Mouse (Mus musculus): ENCODE measurements at regions not wholly inside any gene's neighbourhood (a gene's known extent, or its start where the extent isn't known, plus 50 kb on each side); places are given as distances from the start of the nearest gene placed in this dataset.
A peak's percentile ranks its signal among the peaks of the same experiment; 100 is the strongest.

DNA sequence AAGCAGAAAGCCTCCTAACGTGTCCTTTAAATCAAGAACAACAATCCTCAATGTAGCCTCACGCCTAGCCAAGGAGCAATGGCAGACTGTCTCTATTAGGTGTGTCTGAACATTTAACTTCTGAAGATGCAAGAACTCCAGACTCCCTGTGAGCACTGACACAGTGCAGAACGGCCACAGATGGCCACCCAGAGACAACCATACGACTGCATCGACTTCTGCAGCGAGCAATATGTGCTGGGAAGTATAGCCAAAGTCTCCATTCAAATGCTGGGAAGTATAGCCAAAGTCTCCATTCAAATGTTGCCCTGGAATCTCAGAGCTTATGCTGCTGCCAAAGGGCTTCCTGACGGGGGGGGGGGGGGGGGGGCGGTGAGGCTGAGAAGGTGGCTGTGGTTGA is 463.5 kb downstream of the Efna5 start:
- no peak for DNase-seq (ENCODE audit: low spot score in 2 of 2)

DNA sequence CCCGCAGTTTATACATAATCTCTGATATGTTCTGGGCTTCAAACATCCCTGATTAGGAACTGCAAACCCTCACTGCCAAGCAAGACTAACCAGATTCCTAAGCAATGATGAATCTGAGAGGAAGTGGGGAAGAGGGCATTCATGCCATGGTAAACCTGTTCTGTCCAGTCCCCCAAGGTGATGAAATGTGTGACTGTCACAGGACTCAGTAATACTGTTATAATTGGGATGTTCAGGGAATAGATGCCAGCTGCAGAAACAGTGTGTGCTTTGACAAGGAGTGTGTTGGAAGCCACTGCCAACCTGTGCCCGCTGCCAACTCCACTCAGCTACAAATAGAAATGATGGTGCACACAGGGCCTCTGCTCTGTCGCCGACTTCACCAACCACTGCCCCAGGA is 466.0 kb downstream of the Efna5 start:
- DNase-seq (ENCODE audit: low spot score in 2 of 2), result peak; percentile 3 to 12

DNA sequence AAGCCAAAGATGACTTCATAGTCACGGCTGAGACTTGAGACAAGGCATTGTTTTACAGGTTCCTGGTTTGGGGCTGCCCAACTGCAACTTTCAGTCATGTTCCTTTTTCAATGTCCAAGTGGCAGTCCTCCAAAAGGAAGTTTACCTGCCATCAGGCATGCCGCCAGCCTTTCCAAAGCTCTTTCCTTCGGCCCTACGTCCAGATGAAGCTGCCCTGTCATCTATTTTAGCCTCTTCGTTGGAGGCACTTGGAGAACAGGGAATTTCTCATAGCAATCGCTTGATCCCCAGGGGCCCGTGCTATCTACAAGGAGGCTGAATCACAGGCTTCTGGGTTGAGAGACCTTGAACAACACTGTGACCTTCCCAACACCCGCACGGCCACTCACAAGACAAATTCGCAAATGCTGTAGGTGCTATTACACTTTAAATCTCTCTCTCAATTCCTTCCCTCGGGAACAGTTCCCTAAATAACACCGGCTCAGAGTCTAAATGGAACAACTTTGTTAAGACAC is 468.4 kb downstream of the Efna5 start:
- DNase-seq (ENCODE audit: low spot score in 2 of 2), result no peak

- DNase-seq (ENCODE audit: low spot score in 2 of 2), result no peak
Observed at GRCm38 (mm10) chr17:62403739-62404138, 477.4 kb downstream of the Efna5 start.

- no peak for DNase-seq (ENCODE audit: low spot score in 2 of 2)
Observed at GRCm38 (mm10) chr17:62393355-62394006, 487.6 kb downstream of the Efna5 start.

DNA sequence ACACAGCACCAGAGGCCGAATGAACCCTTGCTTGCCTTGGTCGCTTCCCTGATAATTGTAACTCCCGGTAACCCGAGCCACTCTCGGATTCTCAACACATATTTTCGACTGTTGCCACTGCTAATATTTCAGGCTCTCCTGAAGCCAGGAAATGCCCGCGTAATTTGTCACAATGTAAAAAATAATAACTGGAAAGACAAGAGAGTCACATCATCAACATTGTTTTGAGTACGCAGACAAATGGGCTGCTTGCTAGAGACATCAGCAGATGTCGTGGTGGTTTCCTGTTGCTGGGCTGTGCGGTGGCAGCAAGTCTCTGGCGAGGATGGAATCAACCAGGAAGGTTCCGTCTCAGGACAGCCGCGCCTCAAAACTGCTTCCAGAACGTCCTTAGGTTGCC is 497.1 kb downstream of the Efna5 start:
- DNase-seq (ENCODE audit: low spot score in 2 of 2), result no peak

GRCm38 (mm10) chr17:62378868-62379417 is 502.2 kb downstream of the Efna5 start:
- no peak for DNase-seq (ENCODE audit: low spot score in 2 of 2)

GRCm38 (mm10) chr17:62369100-62369499 is 512.0 kb downstream of the Efna5 start:
- DNase-seq (ENCODE audit: low spot score in 2 of 2), result no peak

DNA sequence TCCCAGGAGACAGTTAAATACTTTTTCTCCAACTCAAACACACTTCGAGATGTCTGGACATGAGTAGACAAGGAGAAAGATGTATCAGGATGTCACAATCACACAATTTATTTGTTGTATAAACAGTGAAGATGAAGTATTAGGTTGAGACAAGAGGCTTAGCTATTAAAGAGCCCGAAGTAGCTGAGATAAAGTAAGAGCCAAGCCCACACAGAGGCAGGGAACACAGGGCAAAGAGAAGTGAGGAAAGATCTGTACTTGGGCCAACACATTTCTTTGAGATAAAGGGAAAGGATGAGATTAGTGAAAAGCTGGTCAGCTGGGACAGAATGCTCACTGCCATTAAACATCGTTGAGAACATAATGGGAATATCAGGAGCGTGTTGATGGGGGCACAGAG is 513.2 kb downstream of the Efna5 start:
- no peak for DNase-seq (ENCODE audit: low spot score in 2 of 2)

GRCm38 (mm10) chr17:62358323-62358722 is 522.8 kb downstream of the Efna5 start:
- DNase-seq (ENCODE audit: low spot score in 2 of 2), result no peak

GRCm38 (mm10) chr17:62337890-62338557 is 543.1 kb downstream of the Efna5 start:
- no peak for DNase-seq (ENCODE audit: low spot score in 2 of 2)

- peak; percentile 3 to 27 for DNase-seq (ENCODE audit: low spot score in 2 of 2)
Observed at GRCm38 (mm10) chr17:62330226-62330625, 550.9 kb downstream of the Efna5 start.

DNA sequence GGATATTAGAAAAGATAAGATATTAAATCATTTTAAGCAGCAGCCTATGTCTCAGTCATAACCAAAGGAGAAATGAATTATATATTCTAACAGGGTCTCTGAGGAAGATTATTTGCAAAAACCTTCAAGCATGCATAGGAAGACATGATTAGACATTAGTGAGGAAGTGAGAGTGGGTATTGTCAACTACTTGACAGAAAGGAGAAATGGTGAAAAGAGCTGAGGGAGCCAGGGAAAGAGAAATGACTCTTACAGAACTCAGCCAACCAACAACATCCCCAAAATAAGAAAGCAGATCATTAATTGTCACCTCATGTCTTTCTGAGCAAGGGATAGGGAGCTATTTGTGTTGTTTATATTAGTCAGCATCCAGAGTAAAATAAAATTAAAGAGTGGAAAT is 554.3 kb downstream of the Efna5 start:
- no peak for DNase-seq (ENCODE audit: low spot score in 2 of 2)

- DNase-seq (ENCODE audit: low spot score in 2 of 2), result no peak
Observed at GRCm38 (mm10) chr17:62319033-62319432, 562.1 kb downstream of the Efna5 start.

- DNase-seq (ENCODE audit: low spot score in 2 of 2), result no peak
Observed at GRCm38 (mm10) chr17:62310059-62310458, 571.1 kb downstream of the Efna5 start.

DNA sequence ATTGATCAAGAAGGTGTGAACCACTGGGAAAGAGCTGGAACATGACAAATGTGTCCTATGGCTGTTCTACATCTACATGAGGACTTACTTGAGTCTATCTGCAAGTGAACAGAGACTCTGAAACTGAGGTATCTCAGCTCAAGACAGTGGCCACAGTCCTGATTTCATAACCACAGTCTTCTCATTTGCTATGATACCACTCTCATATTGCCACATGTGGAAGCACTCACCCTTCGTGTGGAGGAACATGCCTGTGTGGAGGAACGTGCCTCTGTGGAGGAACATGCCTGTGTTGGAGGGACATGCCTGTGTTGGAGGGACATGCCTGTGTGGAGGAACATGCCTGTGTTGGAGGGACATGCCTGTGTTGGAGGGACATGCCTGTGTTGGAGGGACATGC is 574.0 kb downstream of the Efna5 start:
- no peak for DNase-seq (ENCODE audit: low spot score in 2 of 2)

DNA sequence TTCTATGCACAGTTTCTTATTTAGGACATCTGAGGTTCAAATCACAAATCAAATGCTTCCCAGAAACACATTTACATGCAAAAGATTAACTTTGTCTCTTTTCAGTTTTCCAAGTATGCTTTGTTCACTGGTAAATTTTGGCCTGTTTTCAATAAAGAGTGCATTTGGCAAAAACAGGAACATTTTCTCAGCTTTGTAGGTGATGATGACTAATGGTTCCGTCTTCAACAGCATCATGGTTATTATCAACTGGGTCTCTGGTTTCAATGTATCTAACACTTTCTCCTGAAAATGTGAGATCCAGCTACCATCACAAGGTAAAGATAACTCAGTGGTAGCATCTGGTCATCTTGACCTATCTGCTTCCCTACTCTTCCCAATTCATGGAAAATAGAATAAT is 574.6 kb downstream of the Efna5 start:
- DNase-seq (ENCODE audit: low spot score in 2 of 2), result no peak

- no peak for DNase-seq (ENCODE audit: low spot score in 2 of 2)
Observed at GRCm38 (mm10) chr17:62305140-62305539, 576.0 kb downstream of the Efna5 start.

DNA sequence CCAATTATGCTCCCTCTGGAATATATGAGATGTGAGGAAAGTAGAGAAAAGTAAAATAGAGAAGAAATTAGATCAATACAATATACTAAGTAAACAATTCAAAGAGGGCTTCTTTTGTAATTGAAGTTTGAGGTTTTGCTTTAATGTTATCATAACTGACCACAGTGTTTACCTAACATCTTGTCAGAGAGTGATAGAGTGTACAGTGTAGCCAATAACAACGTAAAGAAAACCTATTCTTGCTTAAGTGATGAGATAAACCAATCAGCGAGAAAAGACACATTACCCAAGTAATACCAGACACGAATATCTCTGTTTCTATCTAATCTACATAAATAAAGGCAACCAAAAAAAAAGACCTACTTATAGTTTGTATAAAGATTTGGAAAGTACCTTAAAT is 577.0 kb downstream of the Efna5 start:
- DNase-seq (ENCODE audit: low spot score in 2 of 2), result no peak

- DNase-seq (ENCODE audit: low spot score in 2 of 2), result peak; percentile 11 to 20
Observed at GRCm38 (mm10) chr17:62299875-62300274, 581.2 kb downstream of the Efna5 start.

DNA sequence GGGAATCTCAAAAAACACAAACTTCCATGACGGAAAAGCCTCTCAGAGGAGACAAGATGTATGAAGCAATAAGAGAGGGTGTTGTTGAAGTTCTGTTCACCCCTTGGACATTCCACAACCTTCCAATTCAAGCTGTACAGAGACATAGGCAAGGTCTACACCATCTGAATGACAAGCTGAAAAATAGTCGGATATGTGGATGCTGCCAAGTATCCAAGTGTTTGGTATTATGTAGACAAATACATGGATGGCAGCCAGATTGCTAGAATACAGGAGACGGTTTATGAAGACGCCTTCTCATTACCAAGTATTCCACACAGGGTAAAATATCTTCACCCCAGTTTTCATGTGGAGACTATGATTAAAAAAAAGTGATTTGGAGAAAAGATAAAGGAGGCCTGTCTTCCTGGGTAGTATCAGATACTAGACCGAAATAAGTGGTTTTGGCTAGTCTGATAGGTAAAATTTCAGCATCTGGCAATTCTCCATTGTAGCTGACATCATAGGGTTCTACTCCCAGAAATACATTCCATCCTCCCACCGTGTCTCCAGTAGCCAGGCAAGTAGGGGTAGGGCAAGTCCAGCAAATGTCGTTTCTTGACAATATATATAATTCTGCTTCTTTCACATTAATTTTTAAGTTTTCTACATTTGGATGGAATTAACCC is 583.6 kb downstream of the Efna5 start:
- no peak for DNase-seq (ENCODE audit: low spot score in 2 of 2)

- DNase-seq (ENCODE audit: low spot score in 2 of 2), result no peak
Observed at GRCm38 (mm10) chr17:62295412-62295811, 585.7 kb downstream of the Efna5 start.
